Mouse (Mus musculus) liver, embryonic 13.5 days (tissue): ENCODE data around the gene Thap11. TPM values are rescaled to one million over a fixed set of nuclear protein-coding genes. Genes with fewer than 3 reads are reported as not detected.

Experiments
- ATAC-seq: fragments of 200-750 bp; cut with Nextera tagmentation; 2 replicates; pipeline ENCODE4 v1.8.0; 2017; ENCODE audit warnings: low read depth, mild to moderate bottlenecking, moderate number of reproducible peaks, moderate library complexity
- DNase-seq: peaks from one replicate; pipeline ENCODE4 v3.0.0; 2022
- H3K27ac ChIP-seq: fragments of 300-500 bp; sonication (generic); 2 replicates; pipeline ENCODE4 v1.5.1; 2015; ENCODE audit warnings: moderate library complexity, mild to moderate bottlenecking, inconsistent platforms
- H3K27me3 ChIP-seq: fragments of 300-500 bp; sonication (generic); 2 replicates; pipeline ENCODE4 v1.6.1; 2015; ENCODE audit warnings: mild to moderate bottlenecking, inconsistent platforms
- H3K36me3 ChIP-seq: fragments of 300-500 bp; sonication (generic); 2 replicates; pipeline ENCODE4 v1.6.1; 2015; ENCODE audit warnings: mild to moderate bottlenecking, inconsistent platforms
- H3K4me1 ChIP-seq: fragments of 300-500 bp; sonication (generic); replicated peaks from 2 replicates; pipeline ENCODE4 v1.6.1; 2015; ENCODE audit warnings: inconsistent platforms
- H3K4me2 ChIP-seq: fragments of 300-500 bp; sonication (generic); 2 replicates; pipeline ENCODE4 v1.6.1; 2015; ENCODE audit warnings: inconsistent platforms, mild to moderate bottlenecking, moderate library complexity
- H3K4me3 ChIP-seq: fragments of 300-500 bp; sonication (generic); replicated peaks from 2 replicates; pipeline ENCODE4 v1.5.1; 2015; ENCODE audit warnings: mild to moderate bottlenecking, inconsistent platforms
- H3K9ac ChIP-seq: fragments of 300-500 bp; sonication (generic); 2 replicates; pipeline ENCODE4 v1.6.1; 2015; ENCODE audit warnings: mild to moderate bottlenecking, inconsistent platforms
- H3K9me3 ChIP-seq: fragments of 300-500 bp; sonication (generic); replicated peaks from 2 replicates; pipeline ENCODE4 v1.6.1; 2016; ENCODE audit warnings: inconsistent platforms
- WGBS: fragments of 180-500 bp; shearing (Covaris S2); methylation state at CpG from one replicate; pipeline ENCODE4 v1.1.7; 2015; ENCODE audit not compliant: insufficient replicate concordance; 5-methylcytosine and 5-hydroxymethylcytosine counted together
- polyA plus RNA-seq: library from polyadenylated mRNA; unstranded; fragments of >200 nt; fragmentation: Nextera tagmentation; extraction: Ambion mirVana; gene quantifications from 2 replicates; pipeline ENCODE4 v1.2.1, GENCODE M21; 2015

Thap11 gene
- polyA plus RNA-seq, 1 experiment from 2014 or later = 38.2 TPM

GRCm38 (mm10) chr8:105851651-105852143, 3.2 kb upstream of the Thap11 start:
- Histone ChIP-seq H3K27me3 (no peaks in the 10 kb centered on the region), H3K4me1 (peaks cover 52% of the 10 kb centered on the region), H3K4me2 (peak overlapping the region; percentile 73), H3K9ac (peak overlapping the region; percentile 88), H3K27ac (peak overlapping the region; percentile 86), H3K9me3 (no peaks in the 10 kb centered on the region), H3K4me3 (peak overlapping the region; percentile 82), H3K36me3 (peaks cover 33% of the 10 kb centered on the region)
- WGBS = under 1% methylated on average over 34 of the region's 34 CpGs
- peak; percentile 74 for ATAC-seq
- DNase-seq = peak; percentile 86

GRCm38 (mm10) chr8:105852146-105852729, 2.7 kb upstream of the Thap11 start:
- peak overlapping the region; percentile 88 for H3K9ac ChIP-seq
- DNase-seq = no peak

GRCm38 (mm10) chr8:105853178-105853577, 1.8 kb upstream of the Thap11 start, which contains the start of gene Cenpt:
TSS of gene Cenpt (minus strand) at chr8:105853278.
- Histone ChIP-seq H3K27me3 (no peaks in the 10 kb centered on the region), H3K9ac (peak within 1 kb of the TSS; percentile 88; the same call in 1 of the 2 replicates), H3K9me3 (no peaks in the 10 kb centered on the region), H3K27ac (peak within 1 kb of the TSS; percentile 35), H3K4me1 (peaks cover 58% of the 10 kb centered on the region), H3K4me2 (peak within 1 kb of the TSS; percentile 73), H3K4me3 (peak within 1 kb of the TSS; percentile 82), H3K36me3 (peaks cover 21% of the 10 kb centered on the region)
- whole genome bisulfite sequencing = 77% methylated on average over 3 of the region's 3 CpGs
- DNase-seq (no peak), ATAC-seq (no peak)

More at GRCm38 (mm10) chr8:105852146-105852729, 2.7 kb upstream of the Thap11 start:
- no peak for ATAC-seq
- H3K4me1 ChIP-seq = peaks cover 52% of the 10 kb centered on the region
- no peaks in the 10 kb centered on the region for H3K9me3 ChIP-seq
- H3K36me3 ChIP-seq = peaks cover 27% of the 10 kb centered on the region
- no peaks in the 10 kb centered on the region for H3K27me3 ChIP-seq
- H3K4me2 ChIP-seq = peak overlapping the region; percentile 73
- H3K27ac ChIP-seq = peak overlapping the region; percentile 8; the same call in 1 of the 2 replicates
- H3K4me3 ChIP-seq = peak overlapping the region; percentile 82
- WGBS = 76% methylated on average over 12 of the region's 12 CpGs

- WGBS = 36% methylated on average over 8 of the region's 8 CpGs
- Histone ChIP-seq H3K36me3 (peaks cover 16% of the 10 kb centered on the region), H3K9me3 (no peaks in the 10 kb centered on the region), H3K4me3 (peak overlapping the region; percentile 99), H3K9ac (peak overlapping the region; percentile 92), H3K27ac (peak overlapping the region; percentile 35; the same call in 1 of the 2 replicates), H3K27me3 (no peaks in the 10 kb centered on the region), H3K4me2 (peak overlapping the region; percentile 99), H3K4me1 (peaks cover 69% of the 10 kb centered on the region)
- no peak for DNase-seq
- ATAC-seq = no peak
Measured at GRCm38 (mm10) chr8:105854303-105854702, 629 bp upstream of the Thap11 start.

GRCm38 (mm10) chr8:105855248-105856167, 576 bp downstream of the Thap11 start:
- Histone ChIP-seq H3K4me1 (peaks cover 66% of the 10 kb centered on the region), H3K4me2 (peak overlapping the region; percentile 99), H3K36me3 (peaks cover 9% of the 10 kb centered on the region), H3K9ac (peak overlapping the region; percentile 92), H3K27ac (peak overlapping the region; percentile 89), H3K9me3 (no peaks in the 10 kb centered on the region), H3K4me3 (peak overlapping the region; percentile 99), H3K27me3 (no peaks in the 10 kb centered on the region)
- under 1% methylated on average over 71 of the region's 71 CpGs for WGBS
- ATAC-seq (peak; percentile 24), DNase-seq (peak; percentile 55)

- H3K4me3 ChIP-seq = peak overlapping the region; percentile 99
- H3K36me3 ChIP-seq = peaks cover 9% of the 10 kb centered on the region
- ATAC-seq (no peak), DNase-seq (no peak)
- WGBS = 12% methylated on average over 15 of the region's 15 CpGs
- H3K4me1 ChIP-seq = peaks cover 65% of the 10 kb centered on the region
- H3K9me3 ChIP-seq = no peaks in the 10 kb centered on the region
- H3K9ac ChIP-seq = peak overlapping the region; percentile 92
- peak overlapping the region; percentile 89 for H3K27ac ChIP-seq
- peak overlapping the region; percentile 99 for H3K4me2 ChIP-seq
- H3K27me3 ChIP-seq = no peaks in the 10 kb centered on the region
Measured at GRCm38 (mm10) chr8:105856168-105856835, 1.4 kb downstream of the Thap11 start.

- ATAC-seq = no peak
- DNase-seq = no peak
- peaks cover 21% of the 10 kb centered on the region for H3K36me3 ChIP-seq
- H3K9me3 ChIP-seq = no peaks in the 10 kb centered on the region
- no peaks in the 10 kb centered on the region for H3K27me3 ChIP-seq
- H3K9ac ChIP-seq = peak overlapping the region; percentile 96
- H3K4me3 ChIP-seq = peak overlapping the region; percentile 99; the same call in 1 of the 2 replicates
- WGBS = 56% methylated on average over 5 of the region's 5 CpGs
- peaks cover 78% of the 10 kb centered on the region for H3K4me1 ChIP-seq
- peak overlapping the region; percentile 98 for H3K27ac ChIP-seq
- peak overlapping the region; percentile 99 for H3K4me2 ChIP-seq
Measured at GRCm38 (mm10) chr8:105858495-105858894, 3.6 kb downstream of the Thap11 start.

- peak overlapping the region; percentile 99 for H3K4me3 ChIP-seq
- peak overlapping the region; percentile 99 for H3K4me2 ChIP-seq
- 9% methylated on average over 5 of the region's 5 CpGs for WGBS
- ATAC-seq = peak; percentile 2; the same call in 1 of the 2 replicates
- H3K27ac ChIP-seq = peak overlapping the region; percentile 98
- H3K36me3 ChIP-seq = peaks cover 27% of the 10 kb centered on the region
- H3K4me1 ChIP-seq = peaks cover 83% of the 10 kb centered on the region
- DNase-seq = peak; percentile 78
- H3K9me3 ChIP-seq = no peaks in the 10 kb centered on the region
- H3K27me3 ChIP-seq = no peaks in the 10 kb centered on the region
- peak overlapping the region; percentile 96 for H3K9ac ChIP-seq
Measured at GRCm38 (mm10) chr8:105859314-105859713, 4.4 kb downstream of the Thap11 start.

GRCm38 (mm10) chr8:105860143-105860981, 5.4 kb downstream of the Thap11 start, which contains the start of gene Nutf2:
TSS of gene Nutf2 (plus strand) at chr8:105860580.
- H3K4me3 ChIP-seq = peak within 1 kb of the TSS; percentile 99

GRCm38 (mm10) chr8:105861951-105862350, 7.0 kb downstream of the Thap11 start:
- Histone ChIP-seq H3K36me3 (peaks cover 52% of the 10 kb centered on the region), H3K4me2 (peak overlapping the region; percentile 99), H3K27me3 (no peaks in the 10 kb centered on the region), H3K9me3 (no peaks in the 10 kb centered on the region), H3K27ac (peak overlapping the region; percentile 98), H3K4me1 (peaks cover 87% of the 10 kb centered on the region), H3K4me3 (peak overlapping the region; percentile 99), H3K9ac (peak overlapping the region; percentile 96)
- ATAC-seq (no peak), DNase-seq (no peak)
- whole genome bisulfite sequencing = 0% methylated on average over 1 of the region's 1 CpGs

More at GRCm38 (mm10) chr8:105860143-105860981, 5.4 kb downstream of the Thap11 start, which contains the start of gene Nutf2:
- Histone ChIP-seq H3K27me3 (no peaks in the 10 kb centered on the region), H3K4me1 (peaks cover 87% of the 10 kb centered on the region), H3K9ac (peak within 1 kb of the TSS; percentile 96), H3K27ac (peak within 1 kb of the TSS; percentile 98), H3K36me3 (peaks cover 36% of the 10 kb centered on the region), H3K4me2 (peak within 1 kb of the TSS; percentile 99), H3K9me3 (no peaks in the 10 kb centered on the region)
- WGBS = under 1% methylated on average over 52 of the region's 59 CpGs
- ATAC-seq = peak; percentile 93
- peak; percentile 97 for DNase-seq
